Mouse (Mus musculus) frontal cortex, adult 2 months (tissue): ENCODE measurements around the gene Kcnk3. TPM values are rescaled to one million over a fixed set of nuclear protein-coding genes. Genes with fewer than 3 reads are reported as not detected.

Experiments
- DNase-seq, 2 experiments: peaks; one replicate each; pipeline ENCODE4 v3.0.0; 2022; ENCODE audit warnings: low spot score in 1 of 2; ENCODE audit errors: extremely low spot score in 1 of 2
- polyA plus RNA-seq: library from polyadenylated mRNA; depleted of rRNA; stranded (reverse); fragments of >200 nt; gene quantifications from 2 replicates; pipeline ENCODE4 v1.2.3, GENCODE M21; 2012

Gene Kcnk3
- polyA plus RNA-seq, 1 experiment = 18.0 TPM

DNA sequence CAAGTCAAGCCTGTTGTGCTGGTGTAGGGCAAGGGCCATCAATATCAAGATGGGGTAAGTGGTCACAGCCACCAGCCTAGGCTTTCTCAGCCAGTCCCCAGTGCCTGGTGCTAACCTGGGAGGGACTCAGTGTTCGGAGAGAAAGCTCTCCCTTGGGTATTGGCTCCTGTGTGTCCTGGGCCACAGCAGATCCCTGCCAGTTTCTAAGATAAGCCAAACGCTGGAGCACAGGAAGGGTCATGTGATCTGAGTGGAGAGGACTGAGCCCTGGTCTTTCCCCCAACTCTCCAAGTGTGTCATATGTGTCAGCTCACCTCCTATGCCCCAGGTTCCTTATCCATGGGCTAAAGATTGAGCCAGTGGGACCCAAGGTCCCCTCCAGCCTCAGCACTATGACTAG is 869 bp upstream of the Kcnk3 start:
- DNase-seq = no peak

DNA sequence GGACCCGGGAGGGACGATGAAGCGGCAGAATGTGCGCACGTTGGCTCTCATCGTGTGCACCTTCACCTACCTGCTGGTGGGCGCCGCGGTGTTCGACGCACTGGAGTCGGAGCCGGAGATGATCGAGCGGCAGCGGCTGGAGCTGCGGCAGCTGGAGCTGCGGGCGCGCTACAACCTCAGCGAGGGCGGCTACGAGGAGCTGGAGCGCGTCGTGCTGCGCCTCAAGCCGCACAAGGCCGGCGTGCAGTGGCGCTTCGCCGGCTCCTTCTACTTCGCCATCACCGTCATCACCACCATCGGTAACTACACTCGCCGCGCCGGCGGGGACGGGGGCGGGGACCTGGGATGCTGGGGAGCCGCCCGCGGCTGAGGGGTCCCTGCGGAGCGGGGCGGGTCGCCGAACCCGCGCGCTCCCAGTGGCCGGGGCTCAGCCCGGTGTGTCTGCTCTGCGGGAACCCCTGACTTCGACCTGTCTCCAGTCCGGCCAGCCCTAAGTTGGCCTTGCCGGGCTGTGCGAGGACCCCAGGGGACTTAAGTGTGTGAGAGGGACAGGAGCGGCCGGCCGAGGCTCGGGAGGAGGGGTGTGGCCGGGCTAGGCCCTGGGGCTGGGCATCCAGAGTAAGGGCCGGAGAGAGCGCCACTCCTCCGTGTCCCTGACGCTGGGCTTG is 465 bp downstream of the Kcnk3 start:
- DNase-seq = peak in 1 of 2 experiments; percentile 52

GRCm38 (mm10) chr5:30589069-30589468 is 1.1 kb downstream of the Kcnk3 start:
- no peak for DNase-seq

GRCm38 (mm10) chr5:30589546-30589945 is 1.6 kb downstream of the Kcnk3 start:
- no peak for DNase-seq

GRCm38 (mm10) chr5:30590231-30590630 is 2.3 kb downstream of the Kcnk3 start:
- no peak for DNase-seq

DNA sequence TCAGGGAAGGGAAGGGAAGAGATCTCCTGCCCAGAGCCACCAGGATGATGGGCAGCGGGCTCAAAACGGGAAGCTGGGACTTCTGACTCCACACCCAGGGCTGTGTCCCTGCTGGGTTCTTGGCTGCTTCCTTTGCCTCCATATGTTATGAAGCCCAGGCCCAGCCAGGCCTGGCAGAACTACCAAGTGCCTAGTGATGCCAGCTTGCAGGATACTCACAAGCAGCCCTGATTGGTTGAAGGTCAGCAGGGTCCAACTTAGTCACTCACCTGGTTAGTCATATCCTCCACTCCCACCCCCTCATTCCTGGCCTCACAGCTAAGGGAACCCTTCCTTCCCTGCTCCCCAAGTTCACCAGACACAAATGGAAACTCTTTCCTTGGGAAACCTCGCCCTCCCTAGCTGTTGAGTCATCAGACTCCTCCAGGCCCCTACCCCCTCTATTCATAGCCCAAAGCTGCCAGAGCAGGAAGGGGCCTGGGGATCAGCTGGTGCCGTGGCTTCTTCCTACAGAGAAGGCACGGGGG is 3.3 kb downstream of the Kcnk3 start:
- no peak for DNase-seq

- no peak for DNase-seq
Measured at GRCm38 (mm10) chr5:30591786-30592185, 3.8 kb downstream of the Kcnk3 start.

GRCm38 (mm10) chr5:30592279-30592980 is 4.5 kb downstream of the Kcnk3 start:
- no peak for DNase-seq

GRCm38 (mm10) chr5:30593360-30593759 is 5.4 kb downstream of the Kcnk3 start:
- DNase-seq = no peak

- DNase-seq = no peak
Measured at GRCm38 (mm10) chr5:30593811-30594504, 6.0 kb downstream of the Kcnk3 start.

- no peak for DNase-seq
Measured at GRCm38 (mm10) chr5:30594953-30595560, 7.1 kb downstream of the Kcnk3 start.

- no peak for DNase-seq
Measured at GRCm38 (mm10) chr5:30601397-30601796, 13.4 kb downstream of the Kcnk3 start.

DNA sequence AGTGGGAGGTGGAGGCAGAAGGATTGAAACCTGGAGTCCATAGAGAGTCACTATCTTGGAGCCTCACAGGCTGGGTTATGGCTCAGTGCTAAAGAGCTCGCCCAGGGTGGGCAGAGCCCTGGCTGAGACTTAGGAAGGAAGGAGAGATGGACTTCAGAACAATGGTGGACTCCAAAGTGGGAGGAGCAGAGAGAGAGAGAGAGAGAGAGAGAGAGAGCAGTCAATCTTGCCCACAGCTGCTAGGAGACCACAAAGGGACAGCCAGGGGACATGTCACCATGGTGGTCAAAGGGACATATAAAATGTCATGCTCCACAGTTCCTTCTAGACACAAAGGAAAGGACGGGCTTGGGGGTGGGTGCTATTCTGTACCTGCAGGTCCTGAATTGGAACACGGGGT is 15.3 kb downstream of the Kcnk3 start:
- no peak for DNase-seq

GRCm38 (mm10) chr5:30603926-30604325 is 16.0 kb downstream of the Kcnk3 start:
- no peak for DNase-seq

DNA sequence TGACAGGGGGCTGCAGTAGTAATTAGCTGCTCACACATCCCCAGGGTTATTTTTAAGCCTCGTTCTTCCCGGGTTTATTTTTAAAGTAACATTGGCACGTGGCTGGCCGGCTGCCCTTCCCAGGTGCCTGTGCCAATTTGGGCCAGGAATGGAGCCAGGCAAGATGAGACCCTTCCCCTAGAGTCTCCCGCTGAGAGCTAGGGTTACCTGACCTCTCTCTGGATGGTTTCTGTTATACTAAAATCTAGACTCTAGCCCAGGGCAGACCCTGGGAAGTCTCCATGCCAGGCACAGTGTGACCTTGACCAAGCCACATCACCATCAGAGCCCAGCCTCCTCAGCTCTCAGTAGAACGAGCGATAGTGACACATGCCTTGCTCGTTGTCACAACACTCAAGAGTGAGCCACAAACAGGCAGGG is 16.8 kb downstream of the Kcnk3 start:
- DNase-seq = no peak

DNA sequence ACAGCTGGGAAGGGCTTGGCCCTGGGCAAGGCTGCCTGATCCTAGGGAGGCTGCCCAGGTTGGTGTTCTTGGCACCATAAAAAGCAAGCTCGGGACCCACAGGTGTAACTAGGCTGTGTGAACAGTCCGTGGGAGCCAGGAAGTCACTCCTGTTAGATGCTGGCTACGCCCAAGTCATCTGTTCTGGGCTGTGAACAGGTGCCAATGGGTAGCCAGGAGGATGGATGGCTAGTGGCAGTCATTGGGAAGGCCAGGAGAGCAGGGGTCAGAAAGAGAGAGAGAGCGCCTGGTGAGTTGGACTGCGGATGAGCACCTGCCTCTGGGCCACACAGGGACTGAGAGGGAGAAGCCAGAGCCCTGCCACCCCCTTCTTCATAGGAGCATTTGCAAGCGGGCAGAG is 17.7 kb downstream of the Kcnk3 start:
- DNase-seq = no peak

- DNase-seq = peak; percentile 77 to 85
Measured at GRCm38 (mm10) chr5:30606424-30607073, 18.6 kb downstream of the Kcnk3 start.

- DNase-seq = no peak
Measured at GRCm38 (mm10) chr5:30609094-30609493, 21.1 kb downstream of the Kcnk3 start.

GRCm38 (mm10) chr5:30609918-30610645 is 22.1 kb downstream of the Kcnk3 start:
- DNase-seq = no peak

GRCm38 (mm10) chr5:30611091-30611490 is 23.1 kb downstream of the Kcnk3 start:
- DNase-seq = no peak
